Mouse (Mus musculus) intestine, embryonic 15.5 days (tissue): ENCODE measurements around the gene Raver2. TPM values are rescaled to one million over a fixed set of nuclear protein-coding genes. Genes with fewer than 3 reads are reported as not detected.

ENCODE experiments used
- ATAC-seq: fragments of 200-750 bp; cut with Nextera tagmentation; 2 replicates; pipeline ENCODE4 v1.8.0; 2017; ENCODE audit warnings: moderate TSS enrichment, moderate library complexity
- H3K27ac ChIP-seq: fragments of 300-500 bp; sonication (generic); 2 replicates; pipeline ENCODE4 v1.5.1; 2015; ENCODE audit warnings: mild to moderate bottlenecking, inconsistent platforms
- H3K27me3 ChIP-seq: fragments of 300-500 bp; sonication (generic); replicated peaks from 2 replicates; pipeline ENCODE4 v1.6.1; 2015; ENCODE audit warnings: inconsistent platforms
- H3K36me3 ChIP-seq: fragments of 300-500 bp; sonication (generic); 2 replicates; pipeline ENCODE4 v1.6.1; 2015; ENCODE audit warnings: inconsistent platforms
- H3K4me1 ChIP-seq: fragments of 300-500 bp; sonication (generic); replicated peaks from 2 replicates; pipeline ENCODE4 v1.6.1; 2015; ENCODE audit warnings: inconsistent platforms
- H3K4me2 ChIP-seq: fragments of 300-500 bp; sonication (generic); replicated peaks from 2 replicates; pipeline ENCODE4 v1.6.1; 2015; ENCODE audit warnings: mild to moderate bottlenecking, inconsistent platforms
- H3K4me3 ChIP-seq: fragments of 300-500 bp; sonication (generic); replicated peaks from 2 replicates; pipeline ENCODE4 v1.5.1; 2015; ENCODE audit warnings: inconsistent platforms
- H3K9ac ChIP-seq: fragments of 300-500 bp; sonication (generic); 2 replicates; pipeline ENCODE4 v1.6.1; 2015; ENCODE audit warnings: inconsistent platforms
- H3K9me3 ChIP-seq: fragments of 300-500 bp; sonication (generic); 2 replicates; pipeline ENCODE4 v1.6.1; 2016; ENCODE audit warnings: inconsistent platforms
- WGBS: fragments of 180-500 bp; shearing (Covaris S2); methylation state at CpG from one replicate; pipeline ENCODE4 v1.1.7; 2015; 5-methylcytosine and 5-hydroxymethylcytosine counted together
- polyA plus RNA-seq: library from polyadenylated mRNA; unstranded; fragments of >200 nt; fragmentation: Nextera tagmentation; extraction: Ambion mirVana; gene quantifications from 2 replicates; pipeline ENCODE4 v1.2.1, GENCODE M21; 2015

The Raver2 gene
- polyA plus RNA-seq, 1 experiment from 2014 or later: 6.6 TPM

- Histone ChIP-seq H3K27ac (no peak overlapping the region), H3K36me3 (no peaks in the 10 kb centered on the region), H3K27me3 (no peaks in the 10 kb centered on the region), H3K4me3 (no peak overlapping the region), H3K4me2 (no peak overlapping the region), H3K9me3 (no peaks in the 10 kb centered on the region), H3K9ac (no peak overlapping the region), H3K4me1 (no peaks in the 10 kb centered on the region)
- 84% methylated on average over 8 of the region's 8 CpGs for WGBS
- no peak for ATAC-seq
These were observed 66.2 kb downstream of the Raver2 start for GRCm38 (mm10) chr4:101135013-101135412.

DNA sequence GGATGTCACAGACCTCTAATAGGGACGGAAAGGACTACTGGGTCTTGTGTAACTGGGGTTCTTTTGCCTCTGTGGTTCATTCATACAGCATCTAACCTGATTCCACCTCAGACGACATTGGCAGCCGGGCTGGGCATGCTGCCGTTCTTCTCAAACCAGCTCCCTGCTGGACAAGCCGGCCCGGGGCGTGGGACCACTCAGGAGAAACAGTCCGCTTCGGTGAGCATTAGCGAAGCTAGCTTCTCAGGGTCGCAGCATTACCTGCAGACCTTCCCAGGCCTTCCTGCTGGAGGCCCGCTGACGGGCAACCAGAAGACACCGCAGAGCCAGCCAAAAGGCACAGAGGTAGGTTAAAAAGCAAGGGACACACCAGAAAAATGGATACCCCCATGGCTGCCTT lies 67.1 kb downstream of the Raver2 start:
- no peak overlapping the region for H3K4me3 ChIP-seq
- H3K4me2 ChIP-seq: no peak overlapping the region
- H3K36me3 ChIP-seq: no peaks in the 10 kb centered on the region
- no peaks in the 10 kb centered on the region for H3K4me1 ChIP-seq
- H3K9me3 ChIP-seq: no peaks in the 10 kb centered on the region
- no peak overlapping the region for H3K27ac ChIP-seq
- no peak for ATAC-seq
- no peak overlapping the region for H3K9ac ChIP-seq
- WGBS: 94% methylated on average over 14 of the region's 14 CpGs
- no peaks in the 10 kb centered on the region for H3K27me3 ChIP-seq

DNA sequence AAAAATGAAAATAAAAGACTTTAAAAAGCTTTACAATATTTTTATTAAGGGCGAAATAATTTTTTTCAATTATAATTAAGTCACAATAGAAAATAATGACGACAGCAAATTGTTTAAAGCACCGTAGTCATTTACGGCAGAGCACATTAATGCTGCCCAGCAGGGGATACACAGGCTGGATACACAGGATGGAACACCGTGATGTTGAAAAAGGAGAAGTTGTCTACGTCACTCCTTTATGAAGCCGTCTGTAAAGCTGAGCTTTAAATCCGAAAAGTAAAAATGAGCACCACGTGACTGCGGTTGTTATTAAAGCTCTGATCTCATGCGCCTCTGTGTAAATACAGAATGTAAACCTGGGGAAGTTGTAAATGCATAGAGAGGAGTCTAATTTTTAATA lies 69.2 kb downstream of the Raver2 start:
- Histone ChIP-seq H3K9me3 (no peaks in the 10 kb centered on the region), H3K27ac (no peak overlapping the region), H3K4me1 (no peaks in the 10 kb centered on the region), H3K4me3 (no peak overlapping the region), H3K36me3 (no peaks in the 10 kb centered on the region; the same call in 1 of the 2 replicates), H3K4me2 (no peak overlapping the region), H3K27me3 (no peaks in the 10 kb centered on the region), H3K9ac (no peak overlapping the region)
- ATAC-seq: no peak
- WGBS: 91% methylated on average over 11 of the region's 11 CpGs

GRCm38 (mm10) chr4:101141768-101142167 lies 73.0 kb downstream of the Raver2 start:
- WGBS: 80% methylated on average over 5 of the region's 5 CpGs
- no peaks in the 10 kb centered on the region for H3K9me3 ChIP-seq
- no peaks in the 10 kb centered on the region for H3K4me1 ChIP-seq
- H3K27ac ChIP-seq: no peak overlapping the region
- H3K36me3 ChIP-seq: no peaks in the 10 kb centered on the region; the same call in 1 of the 2 replicates
- no peak overlapping the region for H3K4me2 ChIP-seq
- ATAC-seq: no peak
- H3K27me3 ChIP-seq: no peaks in the 10 kb centered on the region
- H3K4me3 ChIP-seq: no peak overlapping the region
- no peak overlapping the region for H3K9ac ChIP-seq

GRCm38 (mm10) chr4:101143901-101144300 lies 75.1 kb downstream of the Raver2 start:
- H3K9ac ChIP-seq: no peak overlapping the region
- peaks cover 4% of the 10 kb centered on the region; the same call in 1 of the 2 replicates for H3K36me3 ChIP-seq
- no peaks in the 10 kb centered on the region for H3K9me3 ChIP-seq
- ATAC-seq: no peak
- no peaks in the 10 kb centered on the region for H3K27me3 ChIP-seq
- H3K4me1 ChIP-seq: no peaks in the 10 kb centered on the region
- H3K27ac ChIP-seq: no peak overlapping the region
- 74% methylated on average over 4 of the region's 4 CpGs for WGBS
- no peak overlapping the region for H3K4me2 ChIP-seq
- H3K4me3 ChIP-seq: no peak overlapping the region

- no peak overlapping the region for H3K4me2 ChIP-seq
- 69% methylated on average over 4 of the region's 4 CpGs for WGBS
- no peak overlapping the region for H3K27ac ChIP-seq
- ATAC-seq: no peak
- H3K9me3 ChIP-seq: no peaks in the 10 kb centered on the region
- H3K27me3 ChIP-seq: no peaks in the 10 kb centered on the region
- no peak overlapping the region for H3K4me3 ChIP-seq
- peaks cover 4% of the 10 kb centered on the region; the same call in 1 of the 2 replicates for H3K36me3 ChIP-seq
- no peak overlapping the region for H3K9ac ChIP-seq
- no peaks in the 10 kb centered on the region for H3K4me1 ChIP-seq
These were observed 75.6 kb downstream of the Raver2 start for GRCm38 (mm10) chr4:101144361-101144760.

DNA sequence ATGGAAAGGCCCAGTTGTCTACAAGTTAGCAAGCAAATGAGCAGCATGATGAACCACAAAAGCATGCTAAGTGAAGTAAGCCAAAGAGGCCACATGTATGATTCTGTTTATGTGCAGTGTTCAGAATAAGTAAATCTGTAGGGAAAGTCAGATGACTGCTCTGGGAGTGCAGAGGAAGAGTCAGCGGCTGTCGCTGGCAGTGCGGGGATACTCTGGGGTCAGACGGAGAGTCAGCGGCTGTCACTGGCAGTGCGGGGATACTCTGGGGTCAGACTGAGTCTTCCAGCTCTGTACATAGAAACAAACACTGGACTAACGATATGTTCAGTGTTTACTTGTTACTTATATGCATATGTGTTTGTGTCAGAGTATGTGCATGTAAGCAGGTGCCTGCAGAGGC lies 76.0 kb downstream of the Raver2 start:
- H3K9ac ChIP-seq: no peak overlapping the region
- H3K27ac ChIP-seq: no peak overlapping the region
- H3K4me1 ChIP-seq: no peaks in the 10 kb centered on the region
- H3K36me3 ChIP-seq: peaks cover 4% of the 10 kb centered on the region
- no peaks in the 10 kb centered on the region for H3K27me3 ChIP-seq
- no peak for ATAC-seq
- H3K4me3 ChIP-seq: no peak overlapping the region
- 78% methylated on average over 7 of the region's 7 CpGs for WGBS
- no peak overlapping the region for H3K4me2 ChIP-seq
- no peaks in the 10 kb centered on the region for H3K9me3 ChIP-seq

- no peaks in the 10 kb centered on the region for H3K9me3 ChIP-seq
- H3K27ac ChIP-seq: no peak overlapping the region
- no peaks in the 10 kb centered on the region for H3K4me1 ChIP-seq
- H3K4me2 ChIP-seq: no peak overlapping the region
- H3K9ac ChIP-seq: no peak overlapping the region
- 37% methylated on average over 9 of the region's 9 CpGs for WGBS
- no peaks in the 10 kb centered on the region for H3K27me3 ChIP-seq
- peaks cover 7% of the 10 kb centered on the region for H3K36me3 ChIP-seq
- ATAC-seq: 0 out of 2 replicates have a peak, but pooled peaks have one; percentile 45
- no peak overlapping the region for H3K4me3 ChIP-seq
These were observed 77.4 kb downstream of the Raver2 start for GRCm38 (mm10) chr4:101146047-101146745.

- Histone ChIP-seq H3K27me3 (no peaks in the 10 kb centered on the region), H3K9ac (no peak overlapping the region), H3K4me1 (no peaks in the 10 kb centered on the region), H3K36me3 (peaks cover 7% of the 10 kb centered on the region; the same call in 1 of the 2 replicates), H3K4me2 (no peak overlapping the region), H3K27ac (no peak overlapping the region), H3K9me3 (no peaks in the 10 kb centered on the region), H3K4me3 (no peak overlapping the region)
- WGBS: 82% methylated on average over 11 of the region's 11 CpGs
- ATAC-seq: no peak
These were observed 78.3 kb downstream of the Raver2 start for GRCm38 (mm10) chr4:101146891-101147655.

DNA sequence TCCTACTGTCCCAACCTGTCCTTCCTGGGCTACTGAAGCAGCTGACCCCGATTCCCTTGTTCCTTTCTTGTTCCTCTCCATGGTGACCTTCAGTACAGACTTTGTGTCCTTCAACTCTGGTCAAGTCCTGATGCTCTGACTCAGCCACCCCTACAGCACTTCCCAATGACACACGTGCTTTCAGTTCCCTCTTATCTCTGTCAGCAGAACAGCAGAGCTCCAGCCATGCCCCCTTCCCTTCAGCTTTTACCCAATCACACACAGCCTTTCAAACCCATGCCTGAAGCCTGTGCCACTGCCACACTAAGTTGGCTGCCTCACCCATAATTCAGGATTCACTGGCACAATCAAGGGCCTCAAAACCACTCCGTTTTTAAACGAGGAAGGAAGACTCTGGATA lies 86.8 kb downstream of the Raver2 start:
- H3K4me1 ChIP-seq: no peaks in the 10 kb centered on the region
- no peak overlapping the region for H3K4me2 ChIP-seq
- H3K36me3 ChIP-seq: peaks cover 23% of the 10 kb centered on the region; the same call in 1 of the 2 replicates
- H3K27me3 ChIP-seq: no peaks in the 10 kb centered on the region
- H3K9me3 ChIP-seq: no peaks in the 10 kb centered on the region
- 78% methylated on average over 4 of the region's 4 CpGs for WGBS
- H3K27ac ChIP-seq: no peak overlapping the region
- H3K9ac ChIP-seq: no peak overlapping the region
- no peak for ATAC-seq
- H3K4me3 ChIP-seq: no peak overlapping the region

DNA sequence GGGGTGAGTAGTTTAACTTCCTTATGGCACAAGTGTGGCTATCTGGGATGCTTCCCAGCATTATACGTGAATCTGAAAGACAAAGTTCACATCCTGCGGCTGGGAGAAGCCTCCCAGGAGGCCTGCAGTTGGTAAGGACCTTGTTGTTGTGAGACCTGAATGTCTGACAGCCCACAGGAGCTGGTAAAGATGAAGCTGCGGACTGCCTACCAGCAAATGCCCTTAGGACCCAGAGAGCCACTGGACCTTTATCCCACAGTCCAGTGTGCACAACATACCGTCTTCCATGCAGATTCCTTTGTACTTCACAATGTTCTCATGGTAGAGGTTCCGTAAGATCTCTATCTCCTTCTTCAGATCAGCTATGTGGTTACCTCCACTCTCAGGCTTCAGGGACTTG lies 88.7 kb downstream of the Raver2 start:
- no peak overlapping the region for H3K27ac ChIP-seq
- H3K36me3 ChIP-seq: peaks cover 33% of the 10 kb centered on the region; the same call in 1 of the 2 replicates
- no peak for ATAC-seq
- 91% methylated on average over 5 of the region's 5 CpGs for WGBS
- H3K4me1 ChIP-seq: no peaks in the 10 kb centered on the region
- no peak overlapping the region for H3K4me2 ChIP-seq
- no peaks in the 10 kb centered on the region for H3K27me3 ChIP-seq
- H3K9me3 ChIP-seq: no peaks in the 10 kb centered on the region
- no peak overlapping the region for H3K9ac ChIP-seq
- no peak overlapping the region for H3K4me3 ChIP-seq

- Histone ChIP-seq H3K4me3 (no peak overlapping the region), H3K9ac (no peak overlapping the region), H3K27me3 (no peaks in the 10 kb centered on the region), H3K9me3 (no peaks in the 10 kb centered on the region), H3K36me3 (peaks cover 33% of the 10 kb centered on the region; the same call in 1 of the 2 replicates), H3K4me2 (no peak overlapping the region), H3K27ac (no peak overlapping the region), H3K4me1 (no peaks in the 10 kb centered on the region)
- WGBS: 79% methylated on average over 6 of the region's 6 CpGs
- ATAC-seq: no peak
These were observed 89.5 kb downstream of the Raver2 start for GRCm38 (mm10) chr4:101158282-101158681.
